Mouse (Mus musculus) spleen, adult 2 months (tissue): ENCODE measurements around the gene A930017K11Rik. TPM values are rescaled to one million over a fixed set of nuclear protein-coding genes. Genes with fewer than 3 reads are reported as not detected.
A peak's percentile ranks its signal among the peaks of the same experiment; 100 is the strongest.

Experiments
- DNase-seq, 2 experiments: peaks; one replicate each; pipeline versions ENCODE4 v3.0.0 to v3.0.0-alpha.2; 2012 to 2021; ENCODE audit warnings: low spot score in 2 of 2, low read depth in 1 of 2
- H3K27ac ChIP-seq: fragments of 200-500 bp; 2 replicates; pipeline ENCODE4 v1.5.1; 2012; ENCODE audit warnings: low read length, inconsistent platforms; ENCODE audit not compliant: insufficient read depth
- H3K27me3 ChIP-seq: fragments of 200-500 bp; 2 replicates; pipeline ENCODE4 v1.6.1; 2012; ENCODE audit warnings: mild to moderate bottlenecking, moderate library complexity, low read length, inconsistent platforms; ENCODE audit not compliant: control insufficient read depth, insufficient read depth
- H3K36me3 ChIP-seq: fragments of 200-500 bp; 2 replicates; pipeline ENCODE4 v1.6.1; 2012; ENCODE audit warnings: mild to moderate bottlenecking, low read length, inconsistent platforms; ENCODE audit not compliant: control insufficient read depth, insufficient read depth
- H3K4me1 ChIP-seq: fragments of 200-500 bp; 2 replicates; pipeline ENCODE4 v1.6.1; 2011; ENCODE audit warnings: inconsistent platforms; ENCODE audit not compliant: control insufficient read depth, insufficient read depth, insufficient read length
- H3K4me3 ChIP-seq: fragments of 200-500 bp; 2 replicates; pipeline ENCODE4 v1.5.1; 2011; ENCODE audit warnings: mild to moderate bottlenecking, inconsistent platforms; ENCODE audit not compliant: insufficient read depth, insufficient read length; ENCODE audit errors: extremely low read depth
- CTCF ChIP-seq: fragments of 200-500 bp; IDR thresholded peaks from 2 replicates; pipeline ENCODE4 v1.5.1; 2011; ENCODE audit warnings: mild to moderate bottlenecking, inconsistent platforms; ENCODE audit not compliant: insufficient read depth, insufficient read length, insufficient replicate concordance; ENCODE audit errors: extremely low read depth
- POLR2A ChIP-seq: fragments of 200-500 bp; IDR thresholded peaks from 2 replicates; pipeline ENCODE4 v1.6.1; 2011; ENCODE audit warnings: low read depth, low read length, inconsistent platforms
- WGBS: fragments of 180-500 bp; shearing (Covaris S2); methylation state at CpG from one replicate; pipeline ENCODE4 v1.1.7; 2018; 5-methylcytosine and 5-hydroxymethylcytosine counted together
- polyA plus RNA-seq: library from polyadenylated mRNA; depleted of rRNA; stranded (reverse); fragments of >200 nt; gene quantifications from 2 replicates; pipeline ENCODE4 v1.2.3, GENCODE M21; 2012; rRNA removed

Gene A930017K11Rik
- polyA plus RNA-seq: not detected in 2 replicates

GRCm38 (mm10) chr17:25951803-25952623 is at the start of gene A930017K11Rik:
A930017K11Rik (minus strand) TSS chr17:25952565.
- no peak within 1 kb of the TSS for H3K4me3 ChIP-seq

GRCm38 (mm10) chr17:25998425-25998824 is 46.1 kb upstream of the A930017K11Rik start:
- TF ChIP-seq CTCF (no peak), POLR2A (no peak)
- Histone ChIP-seq H3K4me1 (peaks cover 4% of the 10 kb centered on the region; the same call in 1 of the 2 replicates), H3K27ac (no peak overlapping the region), H3K27me3 (no peaks in the 10 kb centered on the region), H3K36me3 (no peaks in the 10 kb centered on the region), H3K4me3 (no peak overlapping the region)
- DNase-seq: no peak
- 71% methylated on average over 11 of the region's 11 CpGs for WGBS

More at GRCm38 (mm10) chr17:25951803-25952623, at the start of gene A930017K11Rik:
- TF ChIP-seq CTCF: no peak
- TF ChIP-seq POLR2A: no peak
- Histone ChIP-seq H3K4me1 (peaks cover 4% of the 10 kb centered on the region; the same call in 1 of the 2 replicates), H3K27me3 (peaks cover 12% of the 10 kb centered on the region), H3K36me3 (no peaks in the 10 kb centered on the region), H3K27ac (no peak within 1 kb of the TSS)
- 6% methylated on average over 58 of the region's 58 CpGs for whole genome bisulfite sequencing
- DNase-seq: no peak

DNA sequence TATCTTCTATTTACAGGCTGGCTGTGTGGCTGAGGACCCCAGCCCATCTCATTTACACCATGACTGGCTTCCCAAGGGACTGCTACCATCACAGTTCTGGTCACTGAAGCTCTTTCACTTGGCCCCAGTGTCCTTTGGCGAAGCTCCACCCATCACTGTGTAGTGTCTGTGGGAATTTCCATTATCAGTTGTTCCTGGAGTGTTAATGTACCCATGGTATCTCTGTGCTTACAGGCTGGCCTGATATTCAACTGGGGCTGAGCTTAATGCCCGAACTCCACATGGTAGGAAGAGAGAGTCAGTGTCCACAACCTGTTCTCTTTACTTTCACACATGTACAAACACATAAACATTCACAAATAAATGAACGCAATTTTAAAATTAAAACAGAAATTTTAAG is 41.1 kb upstream of the A930017K11Rik start:
- Histone ChIP-seq H3K27me3 (no peaks in the 10 kb centered on the region), H3K4me1 (peaks cover 3% of the 10 kb centered on the region; the same call in 1 of the 2 replicates), H3K36me3 (no peaks in the 10 kb centered on the region), H3K4me3 (no peak overlapping the region), H3K27ac (no peak overlapping the region)
- TF ChIP-seq POLR2A (no peak), CTCF (no peak)
- no peak for DNase-seq
- 78% methylated on average over 3 of the region's 3 CpGs for WGBS

DNA sequence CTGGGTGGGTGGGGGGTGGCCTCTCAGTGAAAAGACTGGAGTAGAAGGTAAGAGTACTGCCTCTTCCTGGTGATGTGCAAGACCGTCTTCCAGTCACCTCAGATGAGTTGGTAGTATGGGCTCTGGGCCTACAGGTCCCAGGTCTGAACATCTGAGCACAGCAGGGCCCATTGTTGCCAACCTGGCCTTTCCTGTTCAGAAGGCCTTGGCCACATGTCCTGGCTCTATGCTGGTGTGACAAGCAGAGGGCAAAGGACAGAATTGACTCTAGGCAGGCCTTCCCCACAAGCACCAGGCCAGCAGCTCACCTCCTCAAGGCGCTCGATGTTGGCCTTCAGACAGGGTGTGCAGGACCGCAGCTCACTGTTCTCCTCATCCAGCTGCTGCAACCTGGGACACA is 39.9 kb upstream of the A930017K11Rik start:
- no peaks in the 10 kb centered on the region for H3K4me1 ChIP-seq
- H3K36me3 ChIP-seq: no peaks in the 10 kb centered on the region
- 89% methylated on average over 4 of the region's 4 CpGs for WGBS
- TF ChIP-seq CTCF (no peak), POLR2A (no peak)
- H3K4me3 ChIP-seq: no peak overlapping the region
- no peaks in the 10 kb centered on the region for H3K27me3 ChIP-seq
- no peak overlapping the region for H3K27ac ChIP-seq
- no peak for DNase-seq

DNA sequence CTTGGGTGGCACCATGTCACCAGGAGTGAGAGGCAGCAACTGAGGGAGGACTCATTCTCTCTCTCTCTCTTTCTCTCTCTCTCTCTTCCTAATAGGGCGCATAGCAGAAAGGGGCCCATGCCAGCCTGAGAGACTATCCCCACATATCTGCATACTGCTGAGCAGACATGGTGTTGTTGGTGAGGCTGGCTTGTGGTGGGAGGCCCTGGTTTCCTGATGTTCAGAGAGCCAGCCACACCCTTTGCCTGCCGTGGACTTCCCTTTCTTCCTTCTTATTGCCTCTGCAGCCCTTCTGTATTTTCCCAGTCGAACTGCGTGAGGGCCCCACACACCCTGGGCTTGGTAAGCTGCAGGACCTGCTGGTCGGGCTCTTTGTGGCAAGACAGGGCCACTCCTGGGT is 38.0 kb upstream of the A930017K11Rik start:
- no peak for DNase-seq
- H3K27ac ChIP-seq: no peak overlapping the region

DNA sequence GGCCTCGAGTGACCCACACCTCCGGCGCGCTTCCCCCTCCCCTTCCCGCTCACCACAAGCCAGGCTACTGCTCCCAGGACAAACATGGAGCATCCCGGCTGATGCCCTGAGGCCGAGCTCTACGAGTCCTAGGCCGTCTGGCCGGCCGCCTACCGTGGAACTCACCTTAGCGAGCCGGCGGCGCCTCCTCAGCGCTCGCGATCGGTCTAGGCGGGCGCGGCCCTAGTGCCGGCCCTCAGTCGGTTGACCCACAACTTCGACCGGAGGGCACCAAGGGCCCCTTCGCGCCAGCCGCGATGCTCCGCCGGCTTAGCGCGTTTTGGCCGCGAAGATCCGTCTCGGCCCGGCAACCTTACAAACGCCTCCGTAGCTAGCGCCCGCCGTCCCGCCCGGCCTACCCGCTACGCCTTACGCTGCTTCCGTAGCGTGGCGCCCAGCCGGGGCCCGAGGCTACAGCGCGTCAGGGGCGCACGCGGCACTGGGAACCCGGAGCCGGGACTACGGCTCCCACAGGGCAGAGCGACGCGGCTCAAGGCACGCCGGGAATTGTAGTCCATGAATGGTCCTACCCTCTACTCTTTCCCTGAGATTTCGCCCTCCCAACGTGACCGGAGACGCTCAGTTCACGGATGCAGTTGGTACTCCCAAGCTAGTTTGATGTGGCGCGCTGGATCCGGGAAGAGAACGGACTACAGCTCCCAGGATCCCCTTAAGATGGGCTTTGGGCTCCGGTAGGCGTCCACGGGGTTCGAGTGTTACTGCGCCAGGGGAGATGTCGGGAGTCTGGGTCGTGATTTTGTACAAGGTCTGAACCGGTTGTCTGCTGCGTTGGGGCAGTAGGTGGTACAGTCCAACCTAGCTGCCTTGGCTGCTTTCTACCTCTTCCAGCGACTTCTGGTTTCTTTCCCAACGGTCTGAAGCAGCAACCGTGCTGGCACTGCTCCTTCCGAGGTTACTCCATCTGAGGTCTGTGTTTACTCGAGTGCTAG is 33.2 kb upstream of the A930017K11Rik start, which contains the start of gene Capn15:
Capn15 (minus strand) TSS at position 491 of the 989 bp plus-strand sequence.
- Histone ChIP-seq H3K27ac (peak within 1 kb of the TSS; percentile 41), H3K4me1 (peaks cover 5% of the 10 kb centered on the region; the same call in 1 of the 2 replicates), H3K4me3 (peak within 1 kb of the TSS; percentile 80), H3K36me3 (no peaks in the 10 kb centered on the region), H3K27me3 (no peaks in the 10 kb centered on the region)
- peak; percentile 73 to 90 for DNase-seq
- TF ChIP-seq POLR2A: peak; percentile 30; the same call in 1 of the 2 replicates
- no peak for TF ChIP-seq CTCF
- WGBS: under 1% methylated on average over 91 of the region's 91 CpGs

More for the DNA sequence above, 38.0 kb upstream of the A930017K11Rik start:
- H3K4me1 ChIP-seq: no peaks in the 10 kb centered on the region
- no peaks in the 10 kb centered on the region for H3K27me3 ChIP-seq
- no peak overlapping the region for H3K4me3 ChIP-seq
- TF ChIP-seq CTCF (no peak), POLR2A (no peak)
- WGBS: 40% methylated on average over 5 of the region's 5 CpGs
- no peaks in the 10 kb centered on the region for H3K36me3 ChIP-seq
